Mouse (Mus musculus): ENCODE measurements around the gene Hsd17b1. TPM values are rescaled to one million over a fixed set of nuclear protein-coding genes. Genes with fewer than 3 reads are reported as not detected.

The Hsd17b1 gene
- 0.20 TPM for polyA plus RNA-seq (2017; shearing (Covaris generic))

DNA sequence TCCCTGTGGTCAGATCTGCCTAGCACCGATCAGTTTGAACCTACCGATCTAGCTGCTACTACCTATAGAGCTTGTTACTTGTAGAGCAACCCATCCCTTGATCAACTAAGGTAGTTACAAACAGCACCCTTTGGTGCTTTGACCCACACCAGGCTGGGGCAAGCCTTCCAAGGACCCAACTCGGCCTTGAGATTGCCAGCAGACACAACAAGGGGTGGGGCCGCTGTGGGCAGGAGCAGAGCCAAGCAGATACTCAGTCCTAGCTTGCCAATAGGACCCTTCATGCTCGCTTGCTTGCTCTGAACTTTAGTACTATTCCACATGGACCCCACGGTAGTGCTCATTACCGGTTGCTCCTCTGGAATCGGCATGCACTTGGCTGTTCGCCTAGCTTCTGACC is at the start of gene Hsd17b1:
Gene Hsd17b1, plus strand, starts transcription at position 291 of the 400 bp plus-strand sequence.

DNA sequence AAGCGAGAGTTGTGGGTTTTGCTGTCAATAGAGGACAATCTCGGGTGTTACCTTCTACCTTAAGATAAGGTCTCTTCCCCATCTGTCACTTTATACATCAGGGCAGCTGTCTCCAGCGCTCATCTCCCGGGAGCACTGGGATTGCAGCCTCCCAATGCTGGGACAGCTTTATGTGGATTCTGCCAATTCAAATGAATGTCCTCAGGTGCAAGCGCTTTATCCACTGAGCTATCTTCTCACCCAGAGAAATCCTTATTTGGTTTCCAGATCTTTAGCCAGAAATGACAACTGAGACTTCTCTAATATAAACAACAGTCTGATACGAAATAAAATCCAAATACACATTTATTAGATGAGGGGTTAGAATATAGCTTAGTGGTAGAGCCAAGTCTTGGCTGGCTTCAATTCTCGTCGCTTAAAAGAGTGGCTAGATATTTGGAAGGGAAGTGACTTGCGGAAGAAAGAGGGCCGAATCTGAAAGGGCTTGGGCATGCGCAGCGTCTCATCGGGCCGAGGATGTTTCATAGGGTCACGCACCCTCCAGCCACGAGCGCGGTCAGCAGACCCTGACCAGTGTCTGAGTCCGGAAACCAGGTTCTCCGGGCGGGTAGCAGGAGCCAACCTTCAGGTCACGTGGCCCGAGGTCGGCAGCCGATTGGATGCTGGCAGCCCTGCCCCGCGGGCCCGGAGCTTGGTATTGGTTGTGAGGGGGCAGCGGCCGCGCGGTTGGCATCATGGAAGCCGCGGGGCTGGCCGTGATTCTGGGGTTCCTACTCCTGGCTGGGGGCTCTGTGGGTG is 8.6 kb upstream of the Hsd17b1 start, which contains the start of gene Naglu:
Gene Naglu, plus strand, starts transcription at position 622 of the 798 bp plus-strand sequence.

DNA sequence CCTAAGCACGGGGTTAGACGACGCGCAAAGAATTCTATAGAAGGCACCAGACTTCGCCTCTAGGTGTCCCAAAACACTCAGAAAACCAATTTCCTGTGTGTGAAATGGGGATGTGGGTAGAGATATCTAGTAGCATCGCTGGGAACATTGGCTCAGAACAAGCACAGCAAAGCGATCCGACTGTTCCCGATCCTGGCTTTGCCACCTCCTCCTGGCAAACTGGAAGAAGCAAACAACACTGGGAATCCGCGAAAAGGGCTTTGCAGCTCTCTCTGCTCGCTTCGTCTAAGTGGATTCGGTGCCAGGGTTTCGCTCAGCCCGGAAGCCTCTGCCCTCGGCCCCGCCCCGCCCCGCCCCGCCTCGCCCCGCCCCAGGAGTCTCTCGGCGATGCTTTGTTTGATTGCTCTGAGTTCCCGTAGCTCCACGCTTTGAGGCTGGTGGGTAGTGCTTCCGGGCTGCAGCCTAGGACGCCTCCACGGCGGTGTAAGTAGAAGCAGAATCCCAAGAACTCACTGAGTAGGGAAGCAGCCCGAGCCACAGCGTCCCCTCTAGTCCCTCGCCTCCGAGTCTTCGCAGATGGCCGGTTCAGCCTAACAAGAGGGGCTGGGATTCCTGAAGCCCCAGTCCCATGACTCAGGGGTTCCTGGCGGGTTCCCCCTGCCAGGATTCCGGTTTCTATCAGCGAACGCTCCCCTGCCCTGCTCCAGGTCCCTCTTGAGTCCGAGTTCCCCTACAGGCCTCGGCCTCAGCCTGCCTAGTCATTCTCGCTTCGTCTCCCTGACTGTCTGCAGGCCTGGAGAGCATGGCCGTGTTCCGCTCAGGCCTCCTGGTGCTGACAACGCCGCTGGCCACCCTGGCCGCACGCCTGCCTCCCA is 4.2 kb downstream of the Hsd17b1 start, which contains the start of gene Coasy:
Gene Coasy, plus strand, starts transcription at position 358 of the 875 bp plus-strand sequence.

DNA sequence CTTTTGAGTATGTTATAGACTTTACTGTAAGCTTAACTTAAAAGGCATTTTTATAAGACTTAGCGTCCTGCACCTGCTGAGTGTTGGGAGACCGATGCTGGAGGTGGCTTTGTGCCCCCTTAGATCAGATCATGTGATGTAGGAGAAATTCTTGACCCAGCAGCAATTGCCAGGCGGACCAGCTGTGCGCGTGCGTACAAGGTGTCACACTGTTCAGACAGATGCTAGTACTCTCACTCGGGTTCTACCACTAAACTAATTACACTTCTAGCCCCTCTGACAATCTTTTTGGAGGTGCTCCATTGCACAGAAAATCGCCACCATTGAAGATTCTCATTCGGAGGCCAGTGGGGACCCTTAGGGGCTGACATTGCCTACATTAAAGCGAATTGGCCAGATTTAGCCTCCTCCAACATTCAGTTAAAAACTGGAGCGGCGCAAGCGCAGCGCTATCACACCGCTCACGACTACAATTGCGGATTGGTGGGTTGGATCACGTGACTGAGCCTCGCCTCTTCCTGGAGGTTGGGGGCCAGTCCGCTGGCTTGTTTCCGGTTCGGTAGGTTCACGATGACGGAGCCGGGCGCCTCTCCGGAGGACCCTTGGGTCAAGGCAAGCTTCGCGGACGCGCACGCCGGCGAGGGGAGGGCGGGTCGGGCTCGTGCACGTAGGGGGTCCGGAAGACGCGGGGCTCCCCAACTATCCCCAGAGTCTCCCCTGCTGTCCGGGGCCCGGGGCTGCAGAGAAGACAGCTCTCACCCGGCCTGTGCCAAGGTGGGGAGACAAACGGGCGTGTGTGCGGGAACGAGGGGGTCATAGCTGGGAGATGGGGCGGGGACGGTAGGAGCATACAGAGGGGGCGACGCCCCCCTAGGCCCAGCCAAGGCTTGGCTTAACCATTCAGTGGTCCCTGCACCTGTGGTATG is 8.8 kb downstream of the Hsd17b1 start, which contains the start of gene Mlx:
Gene Mlx, plus strand, starts transcription at position 522 of the 926 bp plus-strand sequence.

GRCm38 (mm10) chr11:101095314-101096024 is 17.3 kb downstream of the Hsd17b1 start, which contains the start of gene Psmc3ip:
TSS of gene Psmc3ip (minus strand) at chr11:101095436.

DNA sequence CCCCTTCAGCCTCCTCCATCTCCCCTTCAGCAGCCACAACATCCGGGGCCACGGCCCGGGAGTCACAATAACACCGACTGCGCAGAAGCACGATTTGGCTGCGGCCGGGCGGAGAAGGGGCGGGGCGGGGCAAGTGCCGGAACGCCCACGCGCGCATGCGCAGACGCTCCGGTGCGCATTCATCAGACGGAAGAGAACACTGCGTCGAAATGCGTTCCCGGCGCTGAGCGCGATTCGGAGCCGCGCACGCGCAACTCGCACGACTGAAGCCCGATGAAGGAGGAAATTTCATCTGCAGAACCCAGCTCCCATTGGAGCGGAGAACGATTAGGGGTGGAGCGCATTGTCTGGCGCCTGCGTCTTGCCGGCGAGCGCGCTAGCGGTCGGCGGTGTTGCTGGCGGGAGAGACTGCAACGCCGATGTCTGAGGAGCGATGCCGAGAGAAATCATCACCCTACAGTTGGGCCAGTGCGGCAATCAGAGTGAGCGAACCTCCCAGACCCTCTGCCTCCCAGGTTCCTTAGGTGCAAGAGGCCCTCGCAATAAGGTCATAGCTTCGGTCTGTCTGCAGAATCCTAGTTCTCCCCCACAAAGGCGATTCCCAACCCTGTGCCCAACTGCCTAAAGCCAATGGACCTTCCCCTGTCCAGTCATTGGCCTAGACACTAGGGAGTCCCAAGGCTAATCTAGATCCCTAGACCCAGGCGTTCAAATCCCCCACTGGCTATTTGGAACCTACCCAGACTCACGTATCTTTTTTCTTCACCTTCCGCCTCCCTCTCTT is 41.7 kb downstream of the Hsd17b1 start, which contains the start of the genes Retreg3 and Tubg1:
Gene Retreg3, minus strand, starts transcription at position 133 of the 784 bp plus-strand sequence.
Gene Tubg1, plus strand, starts transcription at position 178 of the 784 bp plus-strand sequence.

Other genes with a start within 250 kb of the Hsd17b1 start
- 123 TPM for gene Stat5b, start 227.7 kb upstream of the Hsd17b1 start, polyA plus RNA-seq (2017; shearing (Covaris generic))
- 105 TPM for gene Stat5a, start 219.1 kb upstream of the Hsd17b1 start, polyA plus RNA-seq (2017; shearing (Covaris generic))
- gene Stat3, start 138.9 kb upstream of the Hsd17b1 start, polyA plus RNA-seq (2017; shearing (Covaris generic)): 221 TPM
- gene Cavin1, start 107.5 kb upstream of the Hsd17b1 start, polyA plus RNA-seq (2017; shearing (Covaris generic)): 0.31 TPM
- 6.4 TPM for gene Atp6v0a1, start 69.0 kb upstream of the Hsd17b1 start, polyA plus RNA-seq (2017; shearing (Covaris generic))
- gene Naglu, start 8.4 kb upstream of the Hsd17b1 start, polyA plus RNA-seq (2017; shearing (Covaris generic)): 5.5 TPM
- 41.6 TPM for gene Coasy, start 4.2 kb downstream of the Hsd17b1 start, polyA plus RNA-seq (2017; shearing (Covaris generic))
- 123 TPM for gene Mlx, start 8.9 kb downstream of the Hsd17b1 start, polyA plus RNA-seq (2017; shearing (Covaris generic))
- gene Psmc3ip, start 17.0 kb downstream of the Hsd17b1 start, polyA plus RNA-seq (2017; shearing (Covaris generic)): 9.8 TPM
- gene Retreg3, start 41.5 kb downstream of the Hsd17b1 start, polyA plus RNA-seq (2017; shearing (Covaris generic)): 43.8 TPM
- 44.6 TPM for gene Tubg1, start 41.5 kb downstream of the Hsd17b1 start, polyA plus RNA-seq (2017; shearing (Covaris generic))
- 4.5 TPM for gene Tubg2, start 77.5 kb downstream of the Hsd17b1 start, polyA plus RNA-seq (2017; shearing (Covaris generic))
- 0.05 TPM for gene Cntnap1, start 92.1 kb downstream of the Hsd17b1 start, polyA plus RNA-seq (2017; shearing (Covaris generic))
- not detected for gene Plekhh3, start 92.9 kb downstream of the Hsd17b1 start, polyA plus RNA-seq (2017; shearing (Covaris generic))
- 2.0 TPM for gene Ccr10, start 97.0 kb downstream of the Hsd17b1 start, polyA plus RNA-seq (2017; shearing (Covaris generic))
- gene Ezh1, start 148.1 kb downstream of the Hsd17b1 start, polyA plus RNA-seq (2017; shearing (Covaris generic)): 98.0 TPM
- 0.36 TPM for gene Ramp2, start 167.6 kb downstream of the Hsd17b1 start, polyA plus RNA-seq (2017; shearing (Covaris generic))
- 178 TPM for gene Vps25, start 175.3 kb downstream of the Hsd17b1 start, polyA plus RNA-seq (2017; shearing (Covaris generic))
- 6.2 TPM for gene Wnk4, start 182.2 kb downstream of the Hsd17b1 start, polyA plus RNA-seq (2017; shearing (Covaris generic))
- 0.33 TPM for gene Cntd1, start 200.6 kb downstream of the Hsd17b1 start, polyA plus RNA-seq (2017; shearing (Covaris generic))
- gene Coa3, start 200.7 kb downstream of the Hsd17b1 start, polyA plus RNA-seq (2017; shearing (Covaris generic)): 134 TPM
- gene Becn1, start 223.9 kb downstream of the Hsd17b1 start, polyA plus RNA-seq (2017; shearing (Covaris generic)): 232 TPM
- 93.7 TPM for gene Psme3, start 237.8 kb downstream of the Hsd17b1 start, polyA plus RNA-seq (2017; shearing (Covaris generic))
- gene Aoc2, start 246.7 kb downstream of the Hsd17b1 start, polyA plus RNA-seq (2017; shearing (Covaris generic)): 3.4 TPM